Mouse (Mus musculus) C2C12 (cell line): ENCODE data around the gene Klk13.

Experiments used
- CEBPB ChIP-seq: IDR thresholded peaks from one replicate; pipeline ENCODE4 v1.6.1; 2011; ENCODE audit warnings: low read depth, mild to moderate bottlenecking, control low read depth, moderate library complexity
- CTCF ChIP-seq: IDR thresholded peaks from one replicate; pipeline ENCODE4 v1.5.1; 2011; ENCODE audit not compliant: control insufficient read depth, insufficient read depth, insufficient read length
- FOSL1 ChIP-seq: IDR thresholded peaks from one replicate; pipeline ENCODE4 v1.8.0; 2011; ENCODE audit warnings: mild to moderate bottlenecking, low read length; ENCODE audit not compliant: poor library complexity, insufficient read depth, severe bottlenecking
- MYOD1 ChIP-seq: IDR thresholded peaks from one replicate; pipeline ENCODE4 v1.6.1; 2011; ENCODE audit warnings: low read depth; ENCODE audit not compliant: control insufficient read depth, insufficient read length
- USF1 ChIP-seq: IDR thresholded peaks from one replicate; pipeline ENCODE4 v1.6.1; 2011; ENCODE audit warnings: low read depth, mild to moderate bottlenecking, control low read depth, moderate library complexity

- TF ChIP-seq MYOD1 = no peak
- no peak for TF ChIP-seq CTCF
- no peak for TF ChIP-seq CEBPB
- no peak for TF ChIP-seq USF1
- TF ChIP-seq FOSL1 = no peak
Measured at GRCm38 (mm10) chr7:43775311-43776057, 63.1 kb downstream of the Klk13 start.
